Mouse (Mus musculus) layer of hippocampus, adult 18-20 months (tissue): ENCODE results near the gene Calhm3. TPM values are rescaled to one million over a fixed set of nuclear protein-coding genes. Genes with fewer than 3 reads are reported as not detected.
"Not testable (repeated sequence)": the region's sequence is repeated elsewhere in the genome, so short reads cannot be mapped to it uniquely, and the experiment has no call there.

Experiments
- DNase-seq, 2 experiments: peaks; one replicate each; pipeline ENCODE4 v3.0.0; 2022; ENCODE audit warnings: low spot score in 2 of 2
- total RNA-seq, 2 experiments: library from RNA; stranded (reverse); gene quantifications; 2 replicates each; pipeline ENCODE4 v1.2.3; 2021

The Calhm3 gene
- total RNA-seq, 2 experiments from 2014 or later = not detected

GRCm38 (mm10) chr19:47168223-47168622, 10.7 kb upstream of the Calhm3 start:
- DNase-seq = peak in 1 of 2 experiments; percentile 57

GRCm38 (mm10) chr19:47167617-47168214, 10.2 kb upstream of the Calhm3 start:
- DNase-seq = no peak

- DNase-seq = no peak
These were observed 9.2 kb upstream of the Calhm3 start for GRCm38 (mm10) chr19:47166758-47167157.

- no peak for DNase-seq
These were observed 5.7 kb upstream of the Calhm3 start for GRCm38 (mm10) chr19:47163176-47163744.

- no peak for DNase-seq
These were observed 4.1 kb upstream of the Calhm3 start for GRCm38 (mm10) chr19:47161669-47162068.

GRCm38 (mm10) chr19:47153767-47154166, 3.8 kb downstream of the Calhm3 start:
- DNase-seq = no peak

GRCm38 (mm10) chr19:47152062-47152369, 5.5 kb downstream of the Calhm3 start:
- DNase-seq = no peak

GRCm38 (mm10) chr19:47151332-47152061, 6.1 kb downstream of the Calhm3 start:
- no peak for DNase-seq

- no peak for DNase-seq
These were observed 7.7 kb downstream of the Calhm3 start for GRCm38 (mm10) chr19:47149854-47150253.

- no peak for DNase-seq
These were observed 9.2 kb downstream of the Calhm3 start for GRCm38 (mm10) chr19:47148267-47148847.

- DNase-seq = no peak
These were observed 13.4 kb downstream of the Calhm3 start, which contains the start of gene Calhm1 for GRCm38 (mm10) chr19:47144154-47144553. Calhm1 (minus strand) TSS chr19:47144254.

- DNase-seq = no peak
These were observed 15.1 kb downstream of the Calhm3 start for GRCm38 (mm10) chr19:47142438-47142837.

GRCm38 (mm10) chr19:47139611-47140010, 18.0 kb downstream of the Calhm3 start:
- DNase-seq = not testable (repeated sequence)

- DNase-seq = peak; percentile 51 to 52
These were observed 19.7 kb downstream of the Calhm3 start, which contains the start of gene Calhm2 for GRCm38 (mm10) chr19:47137771-47138421. Calhm2 (minus strand) TSS chr19:47138294.

GRCm38 (mm10) chr19:47137051-47137581, 20.4 kb downstream of the Calhm3 start:
- peak; percentile 72 to 75 for DNase-seq

- no peak for DNase-seq
These were observed 21.4 kb downstream of the Calhm3 start for GRCm38 (mm10) chr19:47136170-47136569.

- DNase-seq = no peak
These were observed 22.0 kb downstream of the Calhm3 start for GRCm38 (mm10) chr19:47135568-47135967.

- DNase-seq = no peak
These were observed 24.4 kb downstream of the Calhm3 start for GRCm38 (mm10) chr19:47133161-47133560.

- DNase-seq = no peak
These were observed 26.9 kb downstream of the Calhm3 start for GRCm38 (mm10) chr19:47130551-47131125.

GRCm38 (mm10) chr19:47128835-47129234, 28.7 kb downstream of the Calhm3 start:
- no peak for DNase-seq

- peak in 1 of 2 experiments; percentile 33 for DNase-seq
These were observed 29.4 kb downstream of the Calhm3 start for GRCm38 (mm10) chr19:47128164-47128563.
